Mouse (Mus musculus) ES-Bruce4 (cell line): Measurements from ENCODE around the gene P4htm. TPM values are rescaled to one million over a fixed set of nuclear protein-coding genes. Genes with fewer than 3 reads are reported as not detected.
"Not testable (repeated sequence)": the region's sequence is repeated elsewhere in the genome, so short reads cannot be mapped to it uniquely, and the experiment has no call there.

Source experiments
- H3K27ac ChIP-seq: 2 replicates; pipeline ENCODE4 v1.5.1; 2012; ENCODE audit warnings: low read length, inconsistent platforms; ENCODE audit not compliant: insufficient read depth
- H3K27me3 ChIP-seq: 2 replicates; pipeline ENCODE4 v1.6.1; 2012; ENCODE audit warnings: mild to moderate bottlenecking, low read length, inconsistent platforms; ENCODE audit not compliant: control insufficient read depth, poor library complexity, insufficient read depth, severe bottlenecking
- H3K36me3 ChIP-seq: 2 replicates; pipeline ENCODE4 v1.6.1; 2012; ENCODE audit warnings: inconsistent platforms, mild to moderate bottlenecking, low read length, moderate library complexity; ENCODE audit not compliant: control insufficient read depth, poor library complexity, insufficient read depth, severe bottlenecking
- H3K4me1 ChIP-seq: one replicate; pipeline ENCODE4 v1.8.1; 2011; ENCODE audit warnings: low read length; ENCODE audit not compliant: control insufficient read depth, insufficient read depth
- H3K4me3 ChIP-seq: 2 replicates; pipeline ENCODE4 v1.5.1; 2011; ENCODE audit warnings: low read depth, mild to moderate bottlenecking, low read length
- H3K9ac ChIP-seq: 2 replicates; pipeline ENCODE4 v1.6.1; 2012; ENCODE audit warnings: low read depth, mild to moderate bottlenecking, inconsistent platforms; ENCODE audit not compliant: poor library complexity, severe bottlenecking
- H3K9me3 ChIP-seq: replicated peaks from 2 replicates; pipeline ENCODE4 v1.6.1; 2012; ENCODE audit warnings: mild to moderate bottlenecking, low read length, inconsistent platforms; ENCODE audit not compliant: control insufficient read depth, poor library complexity, insufficient read depth, severe bottlenecking
- CTCF ChIP-seq: IDR thresholded peaks from one replicate; pipeline ENCODE4 v1.8.1; 2011; ENCODE audit warnings: low read depth, low read length
- EP300 ChIP-seq: IDR thresholded peaks from 2 replicates; pipeline ENCODE4 v1.6.1; 2011; ENCODE audit warnings: low read depth, low read length; ENCODE audit not compliant: insufficient read depth
- POLR2A ChIP-seq: IDR thresholded peaks from one replicate; pipeline ENCODE4 v1.8.1; 2011; ENCODE audit warnings: low read length; ENCODE audit not compliant: insufficient read depth
- polyA plus RNA-seq: library from polyadenylated mRNA; stranded (reverse); fragments of >200 nt; gene quantifications from 2 replicates; pipeline ENCODE4 v1.2.4, GENCODE M21; 2011; ENCODE audit warnings: low read depth; ENCODE audit not compliant: missing spikeins, insufficient read depth, insufficient read length

The P4htm gene
- polyA plus RNA-seq, 1 experiment, result 2.4 TPM

- Histone ChIP-seq H3K27me3 (no peaks in the 10 kb centered on the region), H3K27ac (no peak overlapping the region), H3K36me3 (peaks cover 40% of the 10 kb centered on the region), H3K9ac (no peak overlapping the region), H3K4me3 (no peak overlapping the region), H3K4me1 (no peaks in the 10 kb centered on the region), H3K9me3 (no peaks in the 10 kb centered on the region)
- TF ChIP-seq EP300 (no peak), CTCF (no peak), POLR2A (no peak)
Measured at GRCm38 (mm10) chr9:108630683-108631082, 33.2 kb upstream of the P4htm start.

- TF ChIP-seq POLR2A, result no peak
- no peak for TF ChIP-seq CTCF
- TF ChIP-seq EP300, result no peak
- peaks cover 35% of the 10 kb centered on the region for H3K36me3 ChIP-seq
- no peaks in the 10 kb centered on the region for H3K27me3 ChIP-seq
- no peaks in the 10 kb centered on the region for H3K4me1 ChIP-seq
- no peak overlapping the region for H3K4me3 ChIP-seq
- H3K27ac ChIP-seq, result no peak overlapping the region
- H3K9ac ChIP-seq, result no peak overlapping the region
- no peaks in the 10 kb centered on the region for H3K9me3 ChIP-seq
Measured at GRCm38 (mm10) chr9:108628141-108628540, 30.7 kb upstream of the P4htm start.

GRCm38 (mm10) chr9:108626498-108626897 is 29.0 kb upstream of the P4htm start:
- Histone ChIP-seq H3K27me3 (no peaks in the 10 kb centered on the region), H3K36me3 (peaks cover 32% of the 10 kb centered on the region), H3K9me3 (no peaks in the 10 kb centered on the region), H3K9ac (no peak overlapping the region), H3K4me1 (no peaks in the 10 kb centered on the region), H3K27ac (no peak overlapping the region), H3K4me3 (no peak overlapping the region)
- no peak for TF ChIP-seq CTCF
- no peak for TF ChIP-seq EP300
- no peak for TF ChIP-seq POLR2A

- Histone ChIP-seq H3K36me3 (peaks cover 73% of the 10 kb centered on the region), H3K4me1 (no peaks in the 10 kb centered on the region), H3K27me3 (no peaks in the 10 kb centered on the region), H3K4me3 (no peak overlapping the region), H3K9me3 (no peaks in the 10 kb centered on the region), H3K27ac (no peak overlapping the region), H3K9ac (no peak overlapping the region)
- no peak for TF ChIP-seq CTCF
- no peak for TF ChIP-seq POLR2A
- TF ChIP-seq EP300, result no peak
Measured at GRCm38 (mm10) chr9:108617301-108617700, 19.8 kb upstream of the P4htm start.

GRCm38 (mm10) chr9:108611488-108611887 is 14.0 kb upstream of the P4htm start:
- peaks cover 91% of the 10 kb centered on the region for H3K36me3 ChIP-seq
- H3K9ac ChIP-seq, result no peak overlapping the region
- TF ChIP-seq POLR2A, result no peak
- no peak for TF ChIP-seq EP300
- TF ChIP-seq CTCF, result no peak
- H3K9me3 ChIP-seq, result no peaks in the 10 kb centered on the region
- H3K27ac ChIP-seq, result no peak overlapping the region
- H3K4me1 ChIP-seq, result no peaks in the 10 kb centered on the region
- H3K4me3 ChIP-seq, result no peak overlapping the region
- H3K27me3 ChIP-seq, result no peaks in the 10 kb centered on the region

- TF ChIP-seq CTCF, result no peak
- TF ChIP-seq POLR2A, result no peak
- TF ChIP-seq EP300, result no peak
- no peaks in the 10 kb centered on the region for H3K9me3 ChIP-seq
- H3K27me3 ChIP-seq, result no peaks in the 10 kb centered on the region
- H3K36me3 ChIP-seq, result peaks cover 76% of the 10 kb centered on the region
- no peak overlapping the region for H3K4me3 ChIP-seq
- no peak overlapping the region for H3K27ac ChIP-seq
- peaks cover 3% of the 10 kb centered on the region for H3K4me1 ChIP-seq
- H3K9ac ChIP-seq, result no peak overlapping the region
Measured at GRCm38 (mm10) chr9:108608889-108609288, 11.4 kb upstream of the P4htm start.

GRCm38 (mm10) chr9:108607929-108608328 is 10.5 kb upstream of the P4htm start:
- not testable (repeated sequence) for H3K9me3 ChIP-seq, H3K4me1 ChIP-seq, H3K27ac ChIP-seq, H3K9ac ChIP-seq, H3K27me3 ChIP-seq, H3K4me3 ChIP-seq
- H3K36me3 ChIP-seq, result peaks cover 75% of the 10 kb centered on the region
